Mouse (Mus musculus): ENCODE measurements around the gene Arhgap32.
"Not testable (repeated sequence)": the region's sequence is repeated elsewhere in the genome, so short reads cannot be mapped to it uniquely, and the experiment has no call there.

Gene Arhgap32

DNA sequence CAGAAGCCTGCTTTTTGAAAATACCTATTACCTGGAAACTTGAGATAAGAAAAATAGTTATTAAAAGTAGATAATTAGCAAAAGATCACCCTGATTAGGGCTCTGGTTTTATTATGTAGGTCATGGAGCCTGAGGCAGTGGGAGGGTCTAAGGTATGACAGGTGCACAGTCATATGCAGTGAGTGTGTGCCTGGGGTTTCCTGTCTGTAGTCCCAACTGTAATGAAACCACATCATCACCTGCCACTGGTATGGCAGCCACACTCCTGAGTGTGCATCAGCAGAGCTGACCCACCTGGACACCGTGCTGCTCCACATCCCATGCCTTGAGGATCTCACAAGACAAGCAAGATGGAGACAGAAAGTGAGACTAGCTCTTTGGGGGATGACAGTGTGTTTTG lies at the start of gene Arhgap32:
TSS of gene Arhgap32 (plus strand) at position 351 of the 400 bp plus-strand sequence.
- DNase-seq (ENCODE audit: low spot score in 2 of 2) = no peak

DNA sequence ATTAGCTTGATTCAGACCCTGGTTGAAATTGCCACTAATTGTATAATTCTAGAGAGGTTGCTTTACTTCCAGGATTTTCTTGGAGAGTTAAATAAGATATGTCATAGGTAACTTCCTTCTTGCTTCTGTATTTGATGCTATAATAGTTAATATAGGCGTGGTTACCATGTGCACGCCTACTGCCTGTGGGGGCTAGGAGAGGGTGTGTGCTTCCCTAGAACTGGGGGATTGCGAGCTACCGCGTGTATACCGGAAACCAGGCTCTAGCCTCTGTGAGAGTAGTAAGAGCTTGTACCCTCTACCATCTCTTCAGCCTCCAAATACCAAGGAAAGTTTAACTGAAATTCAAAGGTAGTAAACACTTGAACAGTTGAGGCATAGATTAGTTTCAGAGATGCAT lies 43.2 kb upstream of the Arhgap32 start:
- no peak for DNase-seq (ENCODE audit: low spot score in 2 of 2)

DNA sequence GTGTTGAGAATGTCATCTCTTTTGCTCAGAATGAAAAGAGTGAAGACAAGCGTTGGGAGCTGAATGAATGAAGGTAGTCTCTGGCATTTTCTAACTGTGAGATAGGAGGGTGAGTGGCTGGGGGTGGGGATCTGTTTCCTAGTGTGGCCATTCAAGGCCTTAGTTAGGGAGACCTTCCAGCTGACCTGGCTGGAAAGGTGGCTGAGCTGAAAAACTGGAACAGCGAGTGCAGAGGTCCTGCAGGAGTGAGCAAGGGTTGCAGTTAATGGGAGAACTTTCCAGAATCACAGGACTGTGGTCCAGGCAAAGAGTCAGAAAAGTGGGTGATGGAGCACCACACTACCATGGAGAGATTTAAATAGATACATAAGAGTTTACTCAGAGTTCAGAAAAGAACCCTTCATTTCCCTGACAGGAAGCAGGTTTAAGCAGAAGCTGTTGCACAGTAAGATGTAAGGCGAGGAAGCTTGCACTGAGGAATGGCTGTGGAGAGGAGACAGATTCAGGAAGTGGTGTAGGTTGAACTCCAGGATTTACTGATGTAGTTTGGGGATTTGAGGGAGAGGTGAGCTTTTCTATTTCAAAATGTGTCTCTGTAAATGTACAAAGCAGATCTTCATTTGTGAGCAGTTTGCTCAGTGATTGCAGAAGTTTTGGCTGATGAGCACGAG lies 27.7 kb upstream of the Arhgap32 start:
- DNase-seq (ENCODE audit: low spot score in 2 of 2) = no peak

DNA sequence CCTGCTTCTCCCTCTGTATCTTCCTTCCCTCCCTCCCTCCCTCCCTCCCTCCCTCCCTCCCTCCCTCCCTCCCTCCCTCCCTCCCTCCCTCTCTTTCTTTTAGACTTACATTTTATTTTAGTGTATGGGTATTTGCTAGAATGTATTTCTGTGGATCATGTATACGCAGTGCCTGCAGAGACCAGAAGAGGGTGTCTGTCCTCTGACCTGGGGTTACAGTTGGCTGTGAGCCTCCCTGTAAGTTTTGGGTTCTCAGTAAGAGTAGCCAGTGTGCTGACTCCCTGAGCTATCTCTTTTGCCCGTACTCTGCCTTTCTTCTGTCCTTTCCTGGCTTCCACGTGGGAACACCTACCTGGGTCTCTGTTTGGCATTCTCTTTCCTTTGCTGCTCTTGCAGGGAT lies 27.1 kb upstream of the Arhgap32 start:
- DNase-seq (ENCODE audit: low spot score in 2 of 2) = no peak

DNA sequence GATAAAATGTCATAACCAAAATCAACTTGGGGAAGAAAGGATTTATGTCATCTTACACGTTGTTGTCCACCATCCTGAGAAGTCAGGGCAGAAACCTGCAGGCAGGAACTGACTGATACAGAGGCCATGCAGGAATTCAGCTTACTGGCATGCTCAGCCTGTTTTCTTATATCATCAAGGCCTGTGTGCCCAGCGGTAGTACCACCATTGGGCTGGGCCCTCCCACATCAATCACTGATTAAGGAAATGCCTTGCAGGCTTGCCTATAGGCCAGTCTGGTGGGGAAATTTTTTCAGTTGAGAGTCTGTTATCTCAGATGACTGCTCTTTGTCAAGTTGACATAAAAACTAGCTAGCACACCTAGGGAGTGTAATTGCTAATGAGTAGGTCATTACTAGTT lies 22.5 kb upstream of the Arhgap32 start:
- no peak for DNase-seq (ENCODE audit: low spot score in 2 of 2)

DNA sequence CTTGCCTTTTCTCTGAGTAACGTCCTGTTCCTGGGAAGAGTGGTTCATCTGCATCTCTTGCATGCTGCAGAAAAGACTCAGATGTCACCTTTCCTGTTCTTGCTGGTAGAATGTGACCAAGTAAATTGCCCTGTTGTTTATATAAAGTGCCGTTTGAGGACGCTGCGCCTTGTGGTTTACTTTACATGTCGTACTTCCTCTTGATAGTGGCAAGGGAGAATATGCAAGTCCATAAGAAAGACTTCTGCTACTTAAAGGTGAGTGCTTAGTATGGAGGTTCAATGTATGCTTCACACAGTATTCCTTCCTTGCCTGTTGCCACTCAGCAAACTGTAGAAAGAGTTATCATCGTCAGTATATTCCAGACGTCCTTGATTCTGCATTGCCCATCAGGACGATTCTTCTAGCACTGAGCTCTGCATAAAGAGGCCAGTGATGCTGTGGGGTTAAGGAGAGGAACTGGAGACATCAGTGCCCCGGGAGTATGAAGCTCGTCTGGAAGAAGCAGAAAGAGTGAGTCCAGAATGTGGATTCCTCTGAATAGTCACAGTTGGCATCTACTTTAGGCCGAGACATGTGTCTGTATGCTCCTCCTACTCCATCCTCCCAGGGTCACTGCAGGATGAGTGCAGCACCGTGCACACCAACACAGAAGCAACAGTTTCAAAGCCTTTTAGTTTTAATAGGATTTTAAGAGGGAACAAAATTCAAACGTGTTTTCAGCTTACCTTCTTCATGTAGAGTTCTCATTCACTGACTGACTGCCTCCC lies 21.4 kb upstream of the Arhgap32 start:
- DNase-seq (ENCODE audit: low spot score in 2 of 2) = no peak

DNA sequence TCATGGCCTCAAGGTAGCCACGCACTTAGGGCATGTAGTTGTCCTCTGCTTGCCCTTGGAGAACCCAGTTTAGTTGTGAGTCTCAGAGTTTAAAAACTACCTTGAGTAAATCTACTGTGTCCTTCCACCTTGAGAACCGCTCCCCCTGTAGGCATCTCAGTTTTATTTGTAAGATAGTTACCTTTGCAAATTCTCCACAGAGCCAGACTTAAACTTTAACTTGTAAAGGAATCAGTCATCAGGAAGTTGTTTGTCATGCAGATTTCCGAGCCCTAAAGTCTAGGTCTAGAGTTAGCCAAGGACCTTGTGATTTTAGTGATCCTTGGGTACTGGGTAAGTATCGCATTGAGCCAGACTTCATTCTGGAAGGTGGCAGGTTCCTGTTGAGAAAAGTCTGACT lies 20.4 kb upstream of the Arhgap32 start:
- DNase-seq (ENCODE audit: low spot score in 2 of 2) = no peak

DNA sequence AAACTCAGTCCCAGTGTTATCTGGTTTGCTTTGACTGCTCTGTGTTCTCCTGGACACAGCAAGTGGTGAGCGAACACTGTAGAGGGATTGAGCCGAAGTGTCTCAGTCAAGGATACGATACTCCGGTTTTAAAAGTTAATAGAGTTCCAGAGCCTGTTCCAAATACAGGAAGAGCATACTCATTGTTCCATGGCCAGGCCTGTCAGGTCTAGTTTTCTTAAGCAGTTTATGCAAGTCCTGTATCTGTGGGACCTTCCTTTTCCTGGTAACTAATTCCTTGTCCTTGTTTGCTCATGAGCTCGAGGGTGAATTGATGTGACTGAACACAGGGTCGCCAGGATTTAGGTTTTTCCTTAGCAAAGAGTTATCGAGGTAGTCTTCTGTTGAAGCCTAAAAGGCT lies 19.4 kb upstream of the Arhgap32 start:
- no peak for DNase-seq (ENCODE audit: low spot score in 2 of 2)

DNA sequence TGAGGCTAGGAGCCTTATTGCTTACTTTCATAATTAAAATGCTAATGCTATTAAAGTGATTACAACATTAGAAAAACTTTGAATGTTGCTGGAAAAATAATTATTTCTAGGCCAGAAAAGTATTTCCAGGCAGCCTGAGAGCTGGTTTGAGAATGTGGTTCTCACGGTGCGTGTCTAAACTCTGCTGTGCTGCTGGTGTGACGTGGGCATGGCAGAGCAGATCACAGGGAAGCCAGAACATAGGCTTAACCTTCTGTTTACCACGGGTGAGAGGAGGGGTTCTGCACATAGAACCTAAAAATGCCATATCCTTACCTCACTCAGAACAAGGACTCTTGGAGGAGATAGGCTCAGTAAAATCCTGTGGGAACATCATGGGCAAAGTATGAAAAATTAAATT lies 18.8 kb upstream of the Arhgap32 start:
- no peak for DNase-seq (ENCODE audit: low spot score in 2 of 2)

DNA sequence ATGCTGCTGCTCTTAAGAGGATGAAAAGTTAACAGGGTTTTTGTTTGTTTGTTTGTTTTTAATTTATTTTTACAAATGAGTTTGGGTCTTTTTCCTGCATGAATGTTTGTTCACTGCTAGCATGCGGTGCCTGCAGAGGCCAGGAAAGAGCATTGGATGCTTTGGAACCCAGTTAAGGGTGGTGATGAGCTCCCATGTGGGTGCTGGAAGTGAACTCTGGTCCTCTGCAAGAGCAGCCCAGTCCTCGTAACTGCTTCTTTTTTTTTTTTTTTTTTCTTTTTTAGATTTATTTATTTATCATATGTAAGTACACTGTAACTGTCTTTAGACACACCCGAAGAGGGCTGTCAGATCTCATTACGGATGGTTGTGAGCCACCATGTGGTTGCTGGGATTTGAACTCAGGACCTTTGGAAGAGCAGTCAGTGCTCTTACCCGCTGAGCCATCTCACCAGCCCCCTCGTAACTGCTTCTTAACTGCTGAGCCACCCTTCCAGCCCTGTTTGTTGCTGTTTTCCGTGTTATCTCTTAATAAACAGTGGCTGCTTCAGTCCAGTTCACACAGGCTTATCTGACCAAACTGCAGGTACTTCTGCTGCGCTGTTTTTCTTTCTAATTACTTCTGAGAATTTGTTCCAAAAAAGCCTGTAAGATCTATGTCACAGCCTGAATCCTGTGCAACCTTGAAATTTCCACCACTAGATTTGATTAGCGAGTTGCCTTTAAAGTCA lies 17.3 kb upstream of the Arhgap32 start:
- DNase-seq (ENCODE audit: low spot score in 2 of 2) = no peak

DNA sequence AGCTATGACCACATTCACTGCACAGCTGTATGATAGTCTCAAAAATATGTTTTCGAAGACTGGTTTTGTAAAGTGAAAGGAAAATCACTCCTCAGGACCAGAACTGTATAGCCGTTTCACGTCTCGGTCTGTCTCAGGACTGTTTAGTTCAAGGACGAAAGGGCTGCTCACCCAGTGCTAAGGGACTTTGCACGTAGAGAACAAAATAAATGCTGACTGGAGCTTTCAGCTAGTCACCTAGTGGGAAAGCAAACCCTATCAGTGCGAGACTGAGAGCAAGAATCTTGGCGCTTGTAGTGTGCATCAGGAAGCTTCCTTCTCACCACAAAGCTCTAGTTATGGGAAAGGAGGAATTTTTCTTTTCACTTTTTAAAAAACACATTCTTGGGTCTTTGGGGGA lies 15.4 kb upstream of the Arhgap32 start:
- no peak for DNase-seq (ENCODE audit: low spot score in 2 of 2)

DNA sequence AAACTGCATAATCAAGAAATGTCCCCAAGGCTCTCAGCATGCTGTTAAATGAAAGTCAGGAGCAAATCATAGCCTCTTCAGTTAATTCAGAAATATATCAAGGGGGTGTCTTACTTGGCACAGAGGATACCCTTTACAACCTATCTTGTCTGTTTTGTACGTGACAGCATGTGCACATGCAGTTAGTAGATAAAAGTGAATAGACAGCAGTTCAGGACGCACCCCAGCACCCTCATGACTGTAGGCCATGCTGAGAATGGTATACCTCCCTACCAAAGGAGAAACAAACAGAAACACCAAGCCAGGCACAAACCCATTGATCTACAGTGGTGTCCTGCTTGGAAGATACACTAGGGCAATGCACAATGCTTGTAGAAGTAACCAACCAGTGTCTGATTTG lies 14.4 kb upstream of the Arhgap32 start:
- no peak for DNase-seq (ENCODE audit: low spot score in 2 of 2)

DNA sequence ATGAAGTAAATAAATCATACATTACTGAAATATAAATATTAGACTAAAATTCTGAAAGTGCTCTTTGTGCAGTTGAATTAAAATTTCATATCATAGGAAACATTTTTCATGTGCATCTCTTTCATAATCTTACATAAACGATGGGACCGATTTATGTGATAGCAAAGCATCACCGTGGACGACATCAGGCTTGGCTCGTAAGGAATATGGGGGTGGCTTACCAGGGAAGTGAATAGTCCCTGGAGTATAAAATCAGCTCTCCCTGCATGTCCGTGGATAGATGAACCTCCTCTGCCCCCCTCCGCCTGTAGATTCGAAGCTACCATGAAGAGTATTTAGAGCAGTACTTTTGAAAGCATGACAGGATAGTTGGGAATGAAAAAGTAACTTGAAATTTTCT lies 11.3 kb upstream of the Arhgap32 start:
- DNase-seq (ENCODE audit: low spot score in 2 of 2) = no peak

DNA sequence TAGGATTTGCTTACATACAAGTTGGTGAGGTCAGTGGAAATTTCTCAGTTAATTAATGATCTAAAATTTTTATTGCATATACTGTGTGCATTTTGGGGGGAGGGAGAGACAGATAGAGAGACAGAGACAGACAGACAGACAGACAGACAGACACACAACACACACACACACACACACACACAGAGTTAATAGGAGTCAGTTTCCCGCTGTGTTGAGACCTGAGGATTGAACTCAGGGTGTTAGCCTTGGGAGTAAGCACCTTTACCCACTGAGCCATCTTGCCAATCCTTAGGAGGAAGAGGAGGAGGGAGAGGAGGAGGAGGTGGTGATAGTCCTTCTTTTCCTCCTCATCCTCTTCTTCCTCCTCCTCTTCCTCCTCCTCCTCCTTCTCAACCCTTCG lies 5.6 kb upstream of the Arhgap32 start:
- no peak for DNase-seq (ENCODE audit: low spot score in 2 of 2)

DNA sequence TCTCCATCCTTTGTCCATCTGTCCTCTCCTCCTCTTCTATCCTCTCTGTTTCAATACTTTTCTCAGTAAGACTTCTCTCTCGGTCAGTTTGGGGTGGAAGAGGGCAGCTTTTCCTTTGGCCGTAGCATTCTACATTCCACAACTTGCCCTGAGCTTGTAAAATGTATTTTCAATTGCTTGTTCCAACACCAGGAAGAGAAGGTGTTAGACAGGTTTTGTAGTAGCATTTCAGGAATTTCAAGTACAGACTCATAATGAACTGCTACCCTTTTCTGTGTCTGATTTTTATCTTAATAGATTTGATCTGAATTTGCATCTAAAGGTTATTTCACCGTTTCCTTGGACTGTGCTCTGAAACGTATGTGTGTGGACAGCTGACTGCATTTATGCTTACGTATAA lies 336 bp downstream of the Arhgap32 start:
- DNase-seq (ENCODE audit: low spot score in 2 of 2) = no peak

DNA sequence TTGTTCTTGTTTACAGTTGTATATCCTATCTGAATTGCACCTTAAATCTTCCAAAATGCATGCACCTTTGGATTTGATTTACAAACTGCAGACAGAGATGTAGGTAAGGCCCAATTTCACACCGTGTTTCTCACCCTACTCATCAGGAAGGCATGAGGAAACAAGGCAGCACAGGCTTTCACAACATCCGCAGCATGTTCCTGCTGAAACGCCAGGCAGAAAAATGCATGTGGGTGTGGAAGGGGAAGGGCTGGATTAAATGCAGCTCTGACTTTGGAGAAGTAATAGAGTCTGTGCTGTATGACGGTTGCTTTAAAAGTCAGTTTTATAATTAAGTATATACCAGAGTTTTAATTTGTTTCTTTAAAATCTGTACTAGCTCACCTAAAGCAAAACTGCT lies 1.9 kb downstream of the Arhgap32 start:
- no peak for DNase-seq (ENCODE audit: low spot score in 2 of 2)

DNA sequence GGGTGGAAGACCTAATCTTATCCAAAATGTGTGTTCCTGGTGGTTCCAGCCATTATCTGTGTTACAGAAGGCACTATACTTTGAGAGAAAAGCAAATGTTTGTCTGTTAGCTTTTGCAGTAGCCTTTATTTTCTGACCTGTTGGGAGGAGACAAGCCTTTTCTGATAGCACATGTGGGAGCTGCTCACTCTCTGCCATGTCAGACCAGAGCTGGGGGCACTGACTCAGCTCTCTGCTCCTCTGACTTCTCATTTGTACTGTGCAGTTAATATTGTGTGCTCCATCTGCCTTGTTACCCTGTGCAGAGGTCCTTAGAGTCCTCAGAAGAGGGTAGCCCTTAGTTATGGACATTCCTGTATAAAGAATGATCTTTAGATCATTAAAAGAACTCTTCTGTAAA lies 2.5 kb downstream of the Arhgap32 start:
- no peak for DNase-seq (ENCODE audit: low spot score in 2 of 2)

DNA sequence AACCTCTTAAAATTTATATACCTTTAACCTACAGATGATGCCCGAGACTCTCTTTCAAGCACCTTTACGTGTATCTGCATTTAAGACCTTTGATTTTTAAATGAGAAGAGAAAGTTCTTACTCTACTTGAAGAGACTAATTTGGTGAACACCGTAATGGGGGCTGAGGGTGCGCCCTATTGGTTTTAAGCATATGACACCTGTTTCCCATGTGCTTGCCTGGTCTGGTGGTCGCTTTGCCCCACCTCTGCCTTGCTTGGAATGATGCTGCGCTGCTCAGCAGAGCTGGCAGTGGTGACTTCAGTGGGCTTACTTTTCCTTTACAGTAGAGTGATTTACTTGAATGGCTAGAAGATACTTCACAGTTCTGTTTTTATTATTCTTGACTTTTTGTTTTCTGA lies 3.6 kb downstream of the Arhgap32 start:
- DNase-seq (ENCODE audit: low spot score in 2 of 2) = no peak

DNA sequence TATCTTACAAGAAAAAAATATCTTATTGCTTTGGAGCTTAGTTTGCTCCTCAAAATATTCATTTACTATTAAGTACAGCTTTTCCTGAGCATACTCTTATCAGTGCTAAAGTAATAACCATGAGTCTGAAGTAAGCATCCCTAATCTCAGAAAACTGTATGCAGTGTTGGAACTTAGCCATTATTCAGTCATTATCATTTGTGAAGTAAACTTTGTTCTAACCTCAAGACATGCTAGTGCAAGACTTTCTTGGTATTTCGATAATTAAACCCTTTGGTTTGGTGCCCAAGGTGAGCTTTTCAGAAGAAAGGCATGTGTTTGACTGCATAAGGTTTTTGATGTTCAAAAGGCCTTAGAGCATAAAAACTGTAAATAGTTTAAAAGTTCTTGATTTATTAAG lies 4.2 kb downstream of the Arhgap32 start:
- no peak for DNase-seq (ENCODE audit: low spot score in 2 of 2)

DNA sequence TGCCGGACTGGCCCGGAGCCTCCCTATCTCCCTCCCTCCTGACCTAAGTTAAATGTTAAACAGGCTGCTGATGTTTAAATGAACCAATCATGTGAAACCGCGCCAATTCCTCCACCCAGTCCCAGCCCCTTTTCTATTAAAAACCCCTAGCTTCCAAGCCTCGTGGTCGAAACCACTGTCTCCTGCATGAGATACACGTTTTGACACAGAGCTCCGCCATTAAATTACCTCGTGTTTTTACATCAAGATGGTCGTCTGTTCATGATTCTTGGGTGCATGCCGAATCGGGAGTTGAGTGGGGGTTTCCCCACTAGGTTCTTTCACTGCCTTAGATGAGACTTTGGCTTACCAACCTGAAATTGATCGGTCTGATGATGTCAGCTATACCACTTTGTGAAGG lies 5.3 kb downstream of the Arhgap32 start:
- not testable (repeated sequence) for DNase-seq (ENCODE audit: low spot score in 2 of 2)

DNA sequence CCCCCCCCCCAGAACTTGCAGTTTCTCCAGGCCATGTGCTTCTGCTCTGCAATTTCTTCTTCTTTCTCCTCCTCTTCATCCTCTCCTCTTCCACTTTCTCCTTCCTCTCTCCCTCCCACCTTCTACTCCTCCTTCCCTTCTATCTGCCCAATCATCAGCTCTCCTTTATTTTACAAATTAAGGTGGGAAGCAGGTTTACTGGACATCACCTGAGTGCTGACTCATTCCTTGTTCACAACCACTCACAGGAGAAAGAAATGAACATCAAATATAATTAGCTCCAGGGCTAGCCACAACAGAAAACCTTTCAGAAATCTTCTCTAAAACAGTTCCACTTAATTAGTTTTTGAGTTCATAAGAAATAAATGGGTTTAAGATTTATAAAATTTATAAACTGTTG lies 20.3 kb downstream of the Arhgap32 start:
- DNase-seq (ENCODE audit: low spot score in 2 of 2) = no peak

DNA sequence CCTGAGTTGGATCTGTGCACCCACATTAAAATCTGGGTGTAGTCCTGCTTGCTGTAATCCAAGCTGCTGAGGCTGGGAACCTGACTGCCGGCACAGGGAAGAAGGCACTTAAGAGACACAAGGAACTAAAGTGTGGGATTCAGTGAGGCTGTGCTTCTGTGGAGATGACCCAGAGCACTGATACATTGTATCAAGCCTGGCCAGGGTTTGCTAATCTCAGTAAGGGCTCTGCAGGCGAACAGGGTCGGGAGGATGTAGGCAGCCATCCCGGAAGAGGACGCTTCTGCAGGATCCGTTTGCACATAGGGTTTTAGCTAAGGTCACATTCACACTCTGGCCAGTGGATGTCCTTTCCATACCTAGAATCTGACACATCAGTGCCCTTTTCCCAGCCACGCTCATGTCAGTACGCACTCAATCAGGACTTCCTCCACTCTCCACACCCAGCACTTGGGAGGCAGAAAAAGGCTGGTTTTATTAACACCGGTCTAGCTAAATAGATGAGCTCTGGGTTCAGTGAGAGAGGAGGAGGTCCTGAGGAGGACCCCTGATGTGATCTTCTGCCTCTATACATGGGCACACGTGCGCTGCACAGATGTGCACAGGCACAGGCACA lies 20.9 kb downstream of the Arhgap32 start:
- no peak for DNase-seq (ENCODE audit: low spot score in 2 of 2)
